Mouse (Mus musculus): ENCODE data around the gene Nat8f4. TPM values are rescaled to one million over a fixed set of nuclear protein-coding genes. Genes with fewer than 3 reads are reported as not detected.

The Nat8f4 gene
- polyA plus RNA-seq, 1 experiment from 2014 or later: 2.1 TPM

DNA sequence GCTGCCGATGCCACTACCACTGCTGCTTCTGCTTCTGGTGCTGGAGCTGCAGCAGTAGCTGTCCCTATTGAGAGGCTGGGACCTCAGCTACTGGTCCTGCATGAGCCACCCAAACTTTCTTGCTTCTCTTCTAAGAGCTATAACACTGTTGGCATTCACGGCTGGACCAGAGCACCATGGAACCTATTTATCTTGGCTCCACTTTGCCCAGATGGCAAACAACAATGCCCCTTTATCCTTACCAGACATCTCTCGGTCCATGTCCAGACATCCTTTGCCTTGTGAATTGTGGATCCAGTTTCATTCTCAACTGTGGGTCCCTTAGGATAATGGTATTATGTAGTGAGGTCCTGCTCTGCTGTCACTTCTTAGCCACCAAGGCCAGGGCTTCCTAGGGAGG, 43.4 kb downstream of the Nat8f4 start:
- Histone ChIP-seq H3K9me3 (replicated peaks; ENCODE audit: control insufficient read depth, low read length) (no peaks in the 10 kb centered on the region), H3K4me3 (ENCODE audit: low read length) (no peak overlapping the region), H3K27ac (ENCODE audit: low read length) (no peak overlapping the region), H3K4me2 (ENCODE audit: low read depth, low read length) (no peak overlapping the region), H3K36me3 (ENCODE audit: control insufficient read depth, insufficient read depth) (no peaks in the 10 kb centered on the region), H3K27me3 (ENCODE audit: control insufficient read depth, insufficient read depth, low read length) (no peaks in the 10 kb centered on the region), H3K9ac (ENCODE audit: low read length) (no peak overlapping the region), H3K4me1 (ENCODE audit: control insufficient read depth, insufficient read depth, low read length) (no peaks in the 10 kb centered on the region)
- WGBS: 83% methylated on average over 3 of the region's 3 CpGs
- no peak for ATAC-seq (replicated peaks; ENCODE audit: extremely low read depth, insufficient read depth, low FRiP score)

DNA sequence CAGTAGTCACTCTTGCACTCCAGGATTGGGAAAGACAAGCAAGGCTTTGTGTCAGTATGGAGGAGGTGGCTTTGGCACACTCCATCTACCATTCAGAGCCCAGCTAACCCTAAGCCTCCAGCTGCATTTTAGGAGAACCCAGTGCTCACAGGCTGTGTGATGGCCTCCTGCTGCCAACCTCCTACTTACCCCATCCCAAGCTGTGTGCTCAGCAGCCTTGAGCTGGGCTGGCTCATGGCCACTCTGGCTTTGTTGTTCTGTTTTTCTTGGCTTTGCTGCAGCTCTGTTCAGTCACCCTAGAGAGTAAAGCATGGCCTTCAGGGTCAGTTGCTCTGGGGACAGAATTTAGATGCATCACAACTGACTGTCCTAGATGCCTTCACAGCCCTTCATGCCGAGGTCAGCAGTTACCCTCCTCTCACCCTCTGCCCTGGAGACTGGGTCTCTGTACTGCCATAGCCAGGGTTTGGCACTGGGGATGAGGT, 48.4 kb downstream of the Nat8f4 start:
- H3K9me3 ChIP-seq (replicated peaks; ENCODE audit: control insufficient read depth, low read length): no peaks in the 10 kb centered on the region
- H3K27ac ChIP-seq (ENCODE audit: low read length): no peak overlapping the region
- no peak for ATAC-seq (replicated peaks; ENCODE audit: extremely low read depth, insufficient read depth, low FRiP score)
- H3K4me2 ChIP-seq (ENCODE audit: low read depth, low read length): no peak overlapping the region
- no peak overlapping the region for H3K4me3 ChIP-seq (ENCODE audit: low read length)
- H3K36me3 ChIP-seq (ENCODE audit: control insufficient read depth, insufficient read depth): no peaks in the 10 kb centered on the region
- no peaks in the 10 kb centered on the region for H3K27me3 ChIP-seq (ENCODE audit: control insufficient read depth, insufficient read depth, low read length)
- no peaks in the 10 kb centered on the region for H3K4me1 ChIP-seq (ENCODE audit: control insufficient read depth, insufficient read depth, low read length)
- 62% methylated on average over 1 of the region's 1 CpGs for WGBS
- no peak overlapping the region for H3K9ac ChIP-seq (ENCODE audit: low read length)

- no peaks in the 10 kb centered on the region for H3K9me3 ChIP-seq (replicated peaks; ENCODE audit: control insufficient read depth, low read length)
- no peak overlapping the region for H3K27ac ChIP-seq (ENCODE audit: low read length)
- no peak for ATAC-seq (replicated peaks; ENCODE audit: extremely low read depth, insufficient read depth, low FRiP score)
- H3K36me3 ChIP-seq (ENCODE audit: control insufficient read depth, insufficient read depth): no peaks in the 10 kb centered on the region
- no peaks in the 10 kb centered on the region for H3K4me1 ChIP-seq (ENCODE audit: control insufficient read depth, insufficient read depth, low read length)
- no peak overlapping the region for H3K4me3 ChIP-seq (ENCODE audit: low read length)
- no peak overlapping the region for H3K4me2 ChIP-seq (ENCODE audit: low read depth, low read length)
- 77% methylated on average over 3 of the region's 3 CpGs for WGBS
- H3K27me3 ChIP-seq (ENCODE audit: control insufficient read depth, insufficient read depth, low read length): no peaks in the 10 kb centered on the region
- H3K9ac ChIP-seq (ENCODE audit: low read length): no peak overlapping the region
Observed at GRCm38 (mm10) chr6:85853481-85853880, 51.2 kb downstream of the Nat8f4 start.

- H3K4me3 ChIP-seq (ENCODE audit: low read length): no peak overlapping the region
- no peaks in the 10 kb centered on the region for H3K4me1 ChIP-seq (ENCODE audit: control insufficient read depth, insufficient read depth, low read length)
- H3K27me3 ChIP-seq (ENCODE audit: control insufficient read depth, insufficient read depth, low read length): no peaks in the 10 kb centered on the region
- no peak for ATAC-seq (replicated peaks; ENCODE audit: extremely low read depth, insufficient read depth, low FRiP score)
- no peaks in the 10 kb centered on the region for H3K36me3 ChIP-seq (ENCODE audit: control insufficient read depth, insufficient read depth)
- no peaks in the 10 kb centered on the region for H3K9me3 ChIP-seq (replicated peaks; ENCODE audit: control insufficient read depth, low read length)
- H3K9ac ChIP-seq (ENCODE audit: low read length): no peak overlapping the region
- no peak overlapping the region for H3K4me2 ChIP-seq (ENCODE audit: low read depth, low read length)
- 77% methylated on average over 7 of the region's 7 CpGs for WGBS
- no peak overlapping the region for H3K27ac ChIP-seq (ENCODE audit: low read length)
Observed at GRCm38 (mm10) chr6:85851062-85851773, 53.5 kb downstream of the Nat8f4 start.

GRCm38 (mm10) chr6:85849240-85849639, 55.4 kb downstream of the Nat8f4 start:
- Histone ChIP-seq H3K36me3 (ENCODE audit: control insufficient read depth, insufficient read depth) (no peaks in the 10 kb centered on the region), H3K27ac (ENCODE audit: low read length) (no peak overlapping the region), H3K9ac (ENCODE audit: low read length) (no peak overlapping the region), H3K27me3 (ENCODE audit: control insufficient read depth, insufficient read depth, low read length) (no peaks in the 10 kb centered on the region), H3K4me2 (ENCODE audit: low read depth, low read length) (no peak overlapping the region), H3K9me3 (replicated peaks; ENCODE audit: control insufficient read depth, low read length) (no peaks in the 10 kb centered on the region), H3K4me3 (ENCODE audit: low read length) (no peak overlapping the region), H3K4me1 (ENCODE audit: control insufficient read depth, insufficient read depth, low read length) (no peaks in the 10 kb centered on the region)
- 33% methylated on average over 2 of the region's 2 CpGs for WGBS
- no peak for ATAC-seq (replicated peaks; ENCODE audit: extremely low read depth, insufficient read depth, low FRiP score)

Other genes with a start within 250 kb of the Nat8f4 start
- gene Nat8f7, start 191.7 kb downstream of the Nat8f4 start, polyA plus RNA-seq (2015; fragmentation: Nextera tagmentation; extraction: Ambion mirVana): not detected in 2 replicates
- gene Nat8f3, start 139.1 kb downstream of the Nat8f4 start, polyA plus RNA-seq (2015; fragmentation: Nextera tagmentation; extraction: Ambion mirVana): not detected in 2 replicates
- gene Nat8f6, start 83.9 kb downstream of the Nat8f4 start, polyA plus RNA-seq (2015; fragmentation: Nextera tagmentation; extraction: Ambion mirVana): not detected in 2 replicates
- not detected in 2 replicates for gene Nat8f5, start 83.9 kb downstream of the Nat8f4 start, polyA plus RNA-seq (2015; fragmentation: Nextera tagmentation; extraction: Ambion mirVana)
- 0.13 TPM in 1 of 2 replicates, not detected in the other for gene Nat8, start 72.8 kb downstream of the Nat8f4 start, polyA plus RNA-seq (2015; fragmentation: Nextera tagmentation; extraction: Ambion mirVana)
- gene Nat8f2, start 35.7 kb downstream of the Nat8f4 start, polyA plus RNA-seq (2015; fragmentation: Nextera tagmentation; extraction: Ambion mirVana): not detected in 2 replicates
- gene Tprkb, start 7.0 kb upstream of the Nat8f4 start, polyA plus RNA-seq (2015; fragmentation: Nextera tagmentation; extraction: Ambion mirVana): 20.8 and 23.1 TPM in 2 replicates
- gene Nat8f1, start 10.8 kb upstream of the Nat8f4 start, polyA plus RNA-seq (2015; fragmentation: Nextera tagmentation; extraction: Ambion mirVana): 4.6 and 6.5 TPM in 2 replicates
- gene Dusp11, start 56.8 kb upstream of the Nat8f4 start, polyA plus RNA-seq (2015; fragmentation: Nextera tagmentation; extraction: Ambion mirVana): 40.2 and 54.6 TPM in 2 replicates
- gene Figla, start 111.3 kb upstream of the Nat8f4 start, polyA plus RNA-seq (2015; fragmentation: Nextera tagmentation; extraction: Ambion mirVana): not detected in 2 replicates
- gene Add2, start 123.8 kb upstream of the Nat8f4 start, polyA plus RNA-seq (2015; fragmentation: Nextera tagmentation; extraction: Ambion mirVana): 1.7 and 2.2 TPM in 2 replicates

Measured in heart, embryonic 16.5 days (tissue).